Mouse (Mus musculus): ENCODE measurements around the gene Antxr2. TPM values are rescaled to one million over a fixed set of nuclear protein-coding genes. Genes with fewer than 3 reads are reported as not detected.

Antxr2 gene
- total RNA-seq, 1 experiment: 4.8 TPM

- H3K36me3 ChIP-seq (ENCODE audit: control insufficient read depth, insufficient read depth, low read length, poor library complexity, severe bottlenecking): no peaks in the 10 kb centered on the region
- no peaks in the 10 kb centered on the region for H3K4me1 ChIP-seq (ENCODE audit: control insufficient read depth in 2 of 2, insufficient read depth in 2 of 2, low read length in 2 of 2, poor library complexity in 1 of 2)
- TF ChIP-seq MAFK (IDR thresholded peaks at IDR 0.05; ENCODE audit: insufficient read depth, low read depth, low read length) (no peak), ZC3H11A (IDR thresholded peaks at IDR 0.05; ENCODE audit: borderline replicate concordance, low read depth, low read length) (no peak), ZNF384 (IDR thresholded peaks at IDR 0.05; ENCODE audit: low read depth, low read length) (no peak), HCFC1 (IDR thresholded peaks at IDR 0.05; ENCODE audit: borderline replicate concordance, insufficient read depth, low read length) (no peak), CHD2 (IDR thresholded peaks at IDR 0.05; ENCODE audit: low read depth, low read length) (no peak)
- no peak overlapping the region for H3K9ac ChIP-seq (ENCODE audit: insufficient read depth, low read depth, low read length, poor library complexity, severe bottlenecking)
- no peak overlapping the region for H3K27ac ChIP-seq (ENCODE audit: insufficient read depth, low read depth, low read length, poor library complexity, severe bottlenecking)
- in situ Hi-C loops (cut with MboI; ENCODE audit: low sequenced_read_pairs in 2 of 2, unreplicated experiment in 2 of 2): no loop called here
- H3K4me3 ChIP-seq (ENCODE audit: insufficient read depth in 1 of 2, low read depth in 1 of 2, low read length in 2 of 2, poor library complexity in 1 of 2, severe bottlenecking in 1 of 2): no peak overlapping the region
- no peak for DNase-seq (ENCODE audit: low read depth, low spot score)
- no peaks in the 10 kb centered on the region for H3K9me3 ChIP-seq (ENCODE audit: control insufficient read depth, insufficient read depth, low read depth, low read length)
Observed at GRCm38 (mm10) chr5:97973293-97973692, 57.5 kb downstream of the Antxr2 start.

- DNase-seq (ENCODE audit: low read depth, low spot score): no peak
- TF ChIP-seq ZC3H11A (IDR thresholded peaks at IDR 0.05; ENCODE audit: borderline replicate concordance, low read depth, low read length) (no peak), MAFK (IDR thresholded peaks at IDR 0.05; ENCODE audit: insufficient read depth, low read depth, low read length) (no peak), ZNF384 (IDR thresholded peaks at IDR 0.05; ENCODE audit: low read depth, low read length) (no peak), HCFC1 (IDR thresholded peaks at IDR 0.05; ENCODE audit: borderline replicate concordance, insufficient read depth, low read length) (no peak)
- in situ Hi-C loops (cut with MboI; ENCODE audit: low sequenced_read_pairs in 2 of 2, unreplicated experiment in 2 of 2): no loop called here
- Histone ChIP-seq H3K9ac (ENCODE audit: insufficient read depth, low read depth, low read length, poor library complexity, severe bottlenecking) (no peak overlapping the region), H3K36me3 (ENCODE audit: control insufficient read depth, insufficient read depth, low read length, poor library complexity, severe bottlenecking) (no peaks in the 10 kb centered on the region), H3K27ac (ENCODE audit: insufficient read depth, low read depth, low read length, poor library complexity, severe bottlenecking) (no peak overlapping the region), H3K4me1 (ENCODE audit: control insufficient read depth in 2 of 2, insufficient read depth in 2 of 2, low read length in 2 of 2, poor library complexity in 1 of 2) (no peaks in the 10 kb centered on the region), H3K9me3 (ENCODE audit: control insufficient read depth, insufficient read depth, low read depth, low read length) (no peaks in the 10 kb centered on the region), H3K4me3 (ENCODE audit: insufficient read depth in 1 of 2, low read depth in 1 of 2, low read length in 2 of 2, poor library complexity in 1 of 2, severe bottlenecking in 1 of 2) (no peak overlapping the region)
Observed at GRCm38 (mm10) chr5:97972029-97972428, 58.8 kb downstream of the Antxr2 start.

- Histone ChIP-seq H3K4me1 (ENCODE audit: control insufficient read depth in 2 of 2, insufficient read depth in 2 of 2, low read length in 2 of 2, poor library complexity in 1 of 2) (no peaks in the 10 kb centered on the region), H3K9ac (ENCODE audit: insufficient read depth, low read depth, low read length, poor library complexity, severe bottlenecking) (no peak overlapping the region), H3K36me3 (ENCODE audit: control insufficient read depth, insufficient read depth, low read length, poor library complexity, severe bottlenecking) (no peaks in the 10 kb centered on the region), H3K4me3 (ENCODE audit: insufficient read depth in 1 of 2, low read depth in 1 of 2, low read length in 2 of 2, poor library complexity in 1 of 2, severe bottlenecking in 1 of 2) (no peak overlapping the region), H3K9me3 (ENCODE audit: control insufficient read depth, insufficient read depth, low read depth, low read length) (no peaks in the 10 kb centered on the region), H3K27ac (ENCODE audit: insufficient read depth, low read depth, low read length, poor library complexity, severe bottlenecking) (no peak overlapping the region)
- no peak for DNase-seq (ENCODE audit: low read depth, low spot score)
- TF ChIP-seq ZC3H11A (IDR thresholded peaks at IDR 0.05; ENCODE audit: borderline replicate concordance, low read depth, low read length) (no peak), CHD2 (IDR thresholded peaks at IDR 0.05; ENCODE audit: low read depth, low read length) (no peak), MAFK (IDR thresholded peaks at IDR 0.05; ENCODE audit: insufficient read depth, low read depth, low read length) (no peak), ZNF384 (IDR thresholded peaks at IDR 0.05; ENCODE audit: low read depth, low read length) (no peak), HCFC1 (IDR thresholded peaks at IDR 0.05; ENCODE audit: borderline replicate concordance, insufficient read depth, low read length) (no peak)
- in situ Hi-C loops (cut with MboI; ENCODE audit: low sequenced_read_pairs in 2 of 2, unreplicated experiment in 2 of 2): no loop called here
Observed at GRCm38 (mm10) chr5:97971236-97971635, 59.6 kb downstream of the Antxr2 start.

- Histone ChIP-seq H3K4me1 (ENCODE audit: control insufficient read depth in 2 of 2, insufficient read depth in 2 of 2, low read length in 2 of 2, poor library complexity in 1 of 2) (no peaks in the 10 kb centered on the region), H3K9ac (ENCODE audit: insufficient read depth, low read depth, low read length, poor library complexity, severe bottlenecking) (no peak overlapping the region), H3K4me3 (ENCODE audit: insufficient read depth in 1 of 2, low read depth in 1 of 2, low read length in 2 of 2, poor library complexity in 1 of 2, severe bottlenecking in 1 of 2) (no peak overlapping the region), H3K36me3 (ENCODE audit: control insufficient read depth, insufficient read depth, low read length, poor library complexity, severe bottlenecking) (no peaks in the 10 kb centered on the region), H3K27ac (ENCODE audit: insufficient read depth, low read depth, low read length, poor library complexity, severe bottlenecking) (no peak overlapping the region), H3K9me3 (ENCODE audit: control insufficient read depth, insufficient read depth, low read depth, low read length) (no peaks in the 10 kb centered on the region)
- DNase-seq (ENCODE audit: low read depth, low spot score): no peak
- TF ChIP-seq HCFC1 (IDR thresholded peaks at IDR 0.05; ENCODE audit: borderline replicate concordance, insufficient read depth, low read length) (no peak), MAFK (IDR thresholded peaks at IDR 0.05; ENCODE audit: insufficient read depth, low read depth, low read length) (no peak), CHD2 (IDR thresholded peaks at IDR 0.05; ENCODE audit: low read depth, low read length) (no peak), ZC3H11A (IDR thresholded peaks at IDR 0.05; ENCODE audit: borderline replicate concordance, low read depth, low read length) (no peak), ZNF384 (IDR thresholded peaks at IDR 0.05; ENCODE audit: low read depth, low read length) (no peak)
- in situ Hi-C loops (cut with MboI; ENCODE audit: low sequenced_read_pairs in 2 of 2, unreplicated experiment in 2 of 2): no loop called here
Observed at GRCm38 (mm10) chr5:97967044-97967443, 63.8 kb downstream of the Antxr2 start.

- in situ Hi-C loops (cut with MboI; ENCODE audit: low sequenced_read_pairs in 2 of 2, unreplicated experiment in 2 of 2): no loop called here
- DNase-seq (ENCODE audit: low read depth, low spot score): no peak
- H3K4me1 ChIP-seq (ENCODE audit: control insufficient read depth in 2 of 2, insufficient read depth in 2 of 2, low read length in 2 of 2, poor library complexity in 1 of 2): no peaks in the 10 kb centered on the region
- H3K27ac ChIP-seq (ENCODE audit: insufficient read depth, low read depth, low read length, poor library complexity, severe bottlenecking): no peak overlapping the region
- no peak overlapping the region for H3K4me3 ChIP-seq (ENCODE audit: insufficient read depth in 1 of 2, low read depth in 1 of 2, low read length in 2 of 2, poor library complexity in 1 of 2, severe bottlenecking in 1 of 2)
- no peaks in the 10 kb centered on the region for H3K9me3 ChIP-seq (ENCODE audit: control insufficient read depth, insufficient read depth, low read depth, low read length)
- H3K9ac ChIP-seq (ENCODE audit: insufficient read depth, low read depth, low read length, poor library complexity, severe bottlenecking): no peak overlapping the region
- TF ChIP-seq ZC3H11A (IDR thresholded peaks at IDR 0.05; ENCODE audit: borderline replicate concordance, low read depth, low read length): no peak
- no peak for TF ChIP-seq HCFC1 (IDR thresholded peaks at IDR 0.05; ENCODE audit: borderline replicate concordance, insufficient read depth, low read length)
- TF ChIP-seq CHD2 (IDR thresholded peaks at IDR 0.05; ENCODE audit: low read depth, low read length): no peak
- TF ChIP-seq MAFK (IDR thresholded peaks at IDR 0.05; ENCODE audit: insufficient read depth, low read depth, low read length): no peak
- TF ChIP-seq ZNF384 (IDR thresholded peaks at IDR 0.05; ENCODE audit: low read depth, low read length): no peak
- H3K36me3 ChIP-seq (ENCODE audit: control insufficient read depth, insufficient read depth, low read length, poor library complexity, severe bottlenecking): no peaks in the 10 kb centered on the region
Observed at GRCm38 (mm10) chr5:97966101-97966500, 64.7 kb downstream of the Antxr2 start.

All from ES-E14 (cell line).